Mouse (Mus musculus): ENCODE data around the gene Exoc4. TPM values are rescaled to one million over a fixed set of nuclear protein-coding genes. Genes with fewer than 3 reads are reported as not detected.

Gene Exoc4
- polyA plus RNA-seq, 2 experiments = 16.8 to 24.2 TPM

DNA sequence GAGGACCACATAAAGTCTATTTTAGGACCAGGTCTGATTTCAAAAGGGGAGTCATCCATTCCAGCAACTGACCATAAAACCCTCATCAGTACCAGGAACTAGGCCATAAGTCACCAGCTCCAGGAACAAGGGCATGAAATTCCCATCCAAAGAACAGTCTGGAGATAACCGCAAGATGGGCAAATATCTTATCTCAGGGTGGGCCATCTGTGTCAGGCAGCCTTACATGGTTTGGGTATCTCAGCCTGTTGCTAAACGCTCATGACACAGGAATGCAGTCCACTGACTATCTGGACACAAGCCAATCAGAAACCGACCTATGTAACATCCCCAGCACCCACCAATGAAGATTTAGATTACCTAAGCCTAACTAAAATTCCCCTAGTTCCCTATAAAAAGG, 4.3 kb upstream of the Exoc4 start:
- TF ChIP-seq POLR2A (IDR thresholded peaks at IDR 0.05; ENCODE audit: borderline replicate concordance, extremely low read depth, insufficient read depth, insufficient read length) = no peak
- H3K9ac ChIP-seq (ENCODE audit: low read depth, low read length, severe bottlenecking) = no peak overlapping the region
- H3K36me3 ChIP-seq (ENCODE audit: control insufficient read depth, insufficient read depth, low read length) = no peaks in the 10 kb centered on the region
- no peak overlapping the region for H3K4me3 ChIP-seq (replicated peaks; ENCODE audit: low read length)
- no peaks in the 10 kb centered on the region for H3K9me3 ChIP-seq (ENCODE audit: control insufficient read depth, low read length)
- DNase-seq (ENCODE audit: low spot score) (no peak), ATAC-seq (ENCODE audit: low FRiP score, low read depth) (no peak)
- H3K27ac ChIP-seq (replicated peaks; ENCODE audit: low read depth, low read length) = no peak overlapping the region
- H3K4me2 ChIP-seq (replicated peaks; ENCODE audit: low read depth, low read length, severe bottlenecking) = no peak overlapping the region
- H3K27me3 ChIP-seq (ENCODE audit: control insufficient read depth, insufficient read depth, low read length) = no peaks in the 10 kb centered on the region
- 82% methylated on average over 3 of the region's 3 CpGs for WGBS
- no peaks in the 10 kb centered on the region for H3K4me1 ChIP-seq (ENCODE audit: control insufficient read depth, insufficient read depth, low read length)

DNA sequence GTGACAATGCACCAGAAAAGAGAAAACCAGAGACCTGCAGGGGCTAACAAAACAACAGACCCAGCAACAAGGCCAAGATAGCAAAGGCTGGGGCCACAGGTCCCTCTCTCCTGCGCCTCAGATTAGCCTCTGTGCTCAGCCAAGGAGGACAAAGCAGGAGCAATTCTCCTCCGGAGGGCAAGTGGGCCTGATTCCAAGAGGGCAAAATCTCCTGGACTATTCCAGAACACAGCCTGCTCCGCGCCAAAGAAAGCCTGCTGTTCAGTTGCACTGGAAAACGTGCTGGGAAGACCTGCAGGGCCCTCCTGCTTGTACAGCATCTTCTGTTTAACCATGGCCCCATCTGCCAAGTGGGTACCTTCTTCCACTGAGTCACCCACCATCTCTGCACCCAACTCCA, 1.7 kb upstream of the Exoc4 start:
- no peaks in the 10 kb centered on the region for H3K36me3 ChIP-seq (ENCODE audit: control insufficient read depth, insufficient read depth, low read length)
- H3K4me1 ChIP-seq (ENCODE audit: control insufficient read depth, insufficient read depth, low read length) = 0 out of 2 replicates have a peak, but pooled peaks cover 3% of the 10 kb centered on the region
- no peak for TF ChIP-seq POLR2A (IDR thresholded peaks at IDR 0.05; ENCODE audit: borderline replicate concordance, extremely low read depth, insufficient read depth, insufficient read length)
- no peak overlapping the region for H3K4me3 ChIP-seq (replicated peaks; ENCODE audit: low read length)
- no peak overlapping the region for H3K27ac ChIP-seq (replicated peaks; ENCODE audit: low read depth, low read length)
- H3K27me3 ChIP-seq (ENCODE audit: control insufficient read depth, insufficient read depth, low read length) = no peaks in the 10 kb centered on the region
- 96% methylated on average over 5 of the region's 5 CpGs for WGBS
- H3K9me3 ChIP-seq (ENCODE audit: control insufficient read depth, low read length) = no peaks in the 10 kb centered on the region
- no peak overlapping the region for H3K9ac ChIP-seq (ENCODE audit: low read depth, low read length, severe bottlenecking)
- no peak overlapping the region for H3K4me2 ChIP-seq (replicated peaks; ENCODE audit: low read depth, low read length, severe bottlenecking)
- ATAC-seq (ENCODE audit: low FRiP score, low read depth) (no peak), DNase-seq (ENCODE audit: low spot score) (no peak)

DNA sequence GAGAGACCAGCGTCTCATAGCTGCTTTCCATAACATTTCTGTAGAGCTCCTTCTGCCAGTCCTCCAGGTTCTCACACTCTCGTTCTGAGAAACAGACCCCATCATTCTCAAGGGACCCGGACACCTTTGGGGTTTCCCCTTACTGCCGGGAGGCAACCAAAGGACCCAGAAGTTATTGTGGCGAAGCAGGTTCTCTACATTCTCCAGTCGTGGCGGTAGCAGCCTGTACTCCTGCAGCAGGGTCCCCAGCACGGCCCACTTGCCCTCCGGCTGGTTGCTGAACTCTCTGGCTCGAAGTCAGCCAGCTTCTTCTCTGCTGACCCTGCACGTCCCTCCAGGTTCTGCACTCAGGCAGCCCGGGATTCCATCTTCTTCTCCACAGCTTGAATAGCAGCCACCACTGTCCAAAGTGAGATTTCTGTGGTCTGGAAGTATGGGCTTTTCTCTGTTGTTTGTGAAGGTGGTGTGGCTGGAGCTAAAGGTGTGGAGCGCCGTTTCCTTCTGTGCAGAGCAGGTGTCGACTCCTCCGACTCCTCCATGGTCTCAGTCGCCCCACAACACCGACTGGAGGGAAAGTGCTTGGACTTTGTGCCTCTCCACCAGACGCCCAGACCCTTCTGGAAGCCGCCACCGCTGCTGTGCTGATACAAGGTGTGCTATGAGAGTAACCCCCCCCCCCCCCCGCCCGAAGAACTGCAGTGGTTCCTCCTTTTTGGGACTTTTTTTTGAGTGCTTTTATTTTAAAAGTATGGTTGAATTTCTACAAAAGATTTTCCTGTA, 1.1 kb upstream of the Exoc4 start:
- WGBS = 88% methylated on average over 23 of the region's 23 CpGs
- no peak for ATAC-seq (ENCODE audit: low FRiP score, low read depth)
- Histone ChIP-seq H3K4me3 (replicated peaks; ENCODE audit: low read length) (no peak overlapping the region), H3K36me3 (ENCODE audit: control insufficient read depth, insufficient read depth, low read length) (no peaks in the 10 kb centered on the region), H3K27ac (replicated peaks; ENCODE audit: low read depth, low read length) (no peak overlapping the region), H3K4me2 (replicated peaks; ENCODE audit: low read depth, low read length, severe bottlenecking) (no peak overlapping the region), H3K9ac (ENCODE audit: low read depth, low read length, severe bottlenecking) (no peak overlapping the region), H3K4me1 (ENCODE audit: control insufficient read depth, insufficient read depth, low read length) (0 out of 2 replicates have a peak, but pooled peaks cover 3% of the 10 kb centered on the region), H3K27me3 (ENCODE audit: control insufficient read depth, insufficient read depth, low read length) (no peaks in the 10 kb centered on the region), H3K9me3 (ENCODE audit: control insufficient read depth, low read length) (no peaks in the 10 kb centered on the region)
- no peak for DNase-seq (ENCODE audit: low spot score)
- TF ChIP-seq POLR2A (IDR thresholded peaks at IDR 0.05; ENCODE audit: borderline replicate concordance, extremely low read depth, insufficient read depth, insufficient read length) = no peak

DNA sequence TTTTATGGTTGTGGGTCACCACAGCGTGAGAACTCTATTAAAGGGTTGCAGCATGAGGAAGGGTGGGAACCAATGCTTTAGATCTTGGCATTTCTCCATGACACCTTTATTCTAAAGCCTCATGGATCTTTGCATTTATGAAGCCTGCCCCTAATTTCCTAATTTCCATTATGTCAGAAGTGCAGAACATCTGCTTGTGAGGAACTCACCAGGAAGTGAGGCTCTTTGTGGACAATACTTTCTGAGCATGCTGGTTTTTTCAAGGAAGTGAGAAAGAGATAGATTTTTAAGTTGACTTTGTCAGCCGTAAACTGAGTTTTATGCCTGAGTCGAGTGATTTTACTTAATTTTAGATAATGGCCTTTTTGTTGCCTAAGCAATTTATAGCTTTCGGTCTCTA, 7.8 kb downstream of the Exoc4 start:
- H3K36me3 ChIP-seq (ENCODE audit: control insufficient read depth, insufficient read depth, low read length) = no peaks in the 10 kb centered on the region; the same call in 1 of the 2 replicates
- H3K9ac ChIP-seq (ENCODE audit: low read depth, low read length, severe bottlenecking) = no peak overlapping the region
- 62% methylated on average over 4 of the region's 4 CpGs for WGBS
- TF ChIP-seq POLR2A (IDR thresholded peaks at IDR 0.05; ENCODE audit: borderline replicate concordance, extremely low read depth, insufficient read depth, insufficient read length) = no peak
- no peak overlapping the region for H3K27ac ChIP-seq (replicated peaks; ENCODE audit: low read depth, low read length)
- H3K4me3 ChIP-seq (replicated peaks; ENCODE audit: low read length) = no peak overlapping the region
- ATAC-seq (ENCODE audit: low FRiP score, low read depth) = no peak
- H3K9me3 ChIP-seq (ENCODE audit: control insufficient read depth, low read length) = no peaks in the 10 kb centered on the region
- no peak for DNase-seq (ENCODE audit: low spot score)
- H3K4me1 ChIP-seq (ENCODE audit: control insufficient read depth, insufficient read depth, low read length) = no peaks in the 10 kb centered on the region
- no peak overlapping the region for H3K4me2 ChIP-seq (replicated peaks; ENCODE audit: low read depth, low read length, severe bottlenecking)
- H3K27me3 ChIP-seq (ENCODE audit: control insufficient read depth, insufficient read depth, low read length) = no peaks in the 10 kb centered on the region

DNA sequence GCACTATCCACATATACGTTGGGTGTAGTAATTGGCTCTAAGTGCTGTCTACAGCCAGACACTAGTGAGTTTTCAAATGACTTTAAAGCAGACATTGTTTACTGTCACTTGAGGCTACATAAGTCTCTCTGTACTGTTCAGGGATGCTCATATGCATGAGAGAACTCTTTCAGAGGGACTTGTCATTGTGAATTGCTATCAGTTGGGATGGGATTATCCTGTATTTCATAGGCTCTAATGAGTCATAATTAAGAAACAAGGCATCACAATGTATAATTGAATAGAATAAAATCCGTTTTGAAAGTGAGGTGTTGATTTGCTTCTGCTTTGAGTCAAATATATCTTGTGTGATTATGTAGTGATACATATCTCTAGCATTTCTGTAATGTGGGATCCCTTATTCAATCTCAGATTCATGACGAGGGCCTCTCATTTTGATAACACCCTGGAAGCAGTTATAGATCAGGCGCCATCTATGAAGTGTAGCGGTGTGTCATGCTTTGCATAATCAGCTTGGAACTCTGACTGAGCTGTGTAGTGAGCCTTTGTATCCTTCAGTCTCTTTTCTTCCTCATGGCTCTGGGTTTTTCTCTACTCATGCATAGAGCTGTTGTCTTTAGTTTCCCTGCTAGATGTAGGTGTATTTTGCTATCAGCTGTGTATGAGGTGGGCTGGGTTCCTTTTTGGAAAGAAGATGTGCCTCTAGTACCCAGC, 8.3 kb downstream of the Exoc4 start:
- 75% methylated on average over 5 of the region's 5 CpGs for WGBS
- no peak overlapping the region for H3K9ac ChIP-seq (ENCODE audit: low read depth, low read length, severe bottlenecking)
- no peaks in the 10 kb centered on the region for H3K4me1 ChIP-seq (ENCODE audit: control insufficient read depth, insufficient read depth, low read length)
- TF ChIP-seq POLR2A (IDR thresholded peaks at IDR 0.05; ENCODE audit: borderline replicate concordance, extremely low read depth, insufficient read depth, insufficient read length) = no peak
- H3K27ac ChIP-seq (replicated peaks; ENCODE audit: low read depth, low read length) = no peak overlapping the region
- DNase-seq (ENCODE audit: low spot score) (no peak), ATAC-seq (ENCODE audit: low FRiP score, low read depth) (no peak)
- H3K4me3 ChIP-seq (replicated peaks; ENCODE audit: low read length) = no peak overlapping the region
- no peaks in the 10 kb centered on the region; the same call in 1 of the 2 replicates for H3K36me3 ChIP-seq (ENCODE audit: control insufficient read depth, insufficient read depth, low read length)
- H3K27me3 ChIP-seq (ENCODE audit: control insufficient read depth, insufficient read depth, low read length) = no peaks in the 10 kb centered on the region
- no peaks in the 10 kb centered on the region for H3K9me3 ChIP-seq (ENCODE audit: control insufficient read depth, low read length)
- H3K4me2 ChIP-seq (replicated peaks; ENCODE audit: low read depth, low read length, severe bottlenecking) = no peak overlapping the region

All from limb, embryonic 14.5 days (tissue).